Mouse (Mus musculus): ENCODE data around the gene Galnt14. TPM values are rescaled to one million over a fixed set of nuclear protein-coding genes. Genes with fewer than 3 reads are reported as not detected.

The Galnt14 gene
- total RNA-seq, 1 experiment from 2014 or later, result 0.19 TPM

- no peak for ATAC-seq (replicated peaks; ENCODE audit: insufficient number of reproducible peaks, low FRiP score, low TSS enrichment, poor library complexity, severe bottlenecking)
Observed at GRCm38 (mm10) chr17:73684746-73685145, 25.5 kb downstream of the Galnt14 start.

GRCm38 (mm10) chr17:73671921-73672320 lies 38.3 kb downstream of the Galnt14 start:
- no peak for ATAC-seq (replicated peaks; ENCODE audit: insufficient number of reproducible peaks, low FRiP score, low TSS enrichment, poor library complexity, severe bottlenecking)

- ATAC-seq (replicated peaks; ENCODE audit: insufficient number of reproducible peaks, low FRiP score, low TSS enrichment, poor library complexity, severe bottlenecking), result no peak
Observed at GRCm38 (mm10) chr17:73670048-73670447, 40.2 kb downstream of the Galnt14 start.

GRCm38 (mm10) chr17:73668996-73669395 lies 41.3 kb downstream of the Galnt14 start:
- ATAC-seq (replicated peaks; ENCODE audit: insufficient number of reproducible peaks, low FRiP score, low TSS enrichment, poor library complexity, severe bottlenecking), result no peak

- ATAC-seq (replicated peaks; ENCODE audit: insufficient number of reproducible peaks, low FRiP score, low TSS enrichment, poor library complexity, severe bottlenecking), result no peak
Observed at GRCm38 (mm10) chr17:73663237-73663636, 47.0 kb downstream of the Galnt14 start.

- ATAC-seq (replicated peaks; ENCODE audit: insufficient number of reproducible peaks, low FRiP score, low TSS enrichment, poor library complexity, severe bottlenecking), result no peak
Observed at GRCm38 (mm10) chr17:73658731-73659445, 51.4 kb downstream of the Galnt14 start.

- ATAC-seq (replicated peaks; ENCODE audit: insufficient number of reproducible peaks, low FRiP score, low TSS enrichment, poor library complexity, severe bottlenecking), result no peak
Observed at GRCm38 (mm10) chr17:73656373-73656772, 53.9 kb downstream of the Galnt14 start.

- ATAC-seq (replicated peaks; ENCODE audit: insufficient number of reproducible peaks, low FRiP score, low TSS enrichment, poor library complexity, severe bottlenecking), result no peak
Observed at GRCm38 (mm10) chr17:73654261-73654660, 56.0 kb downstream of the Galnt14 start.

GRCm38 (mm10) chr17:73649371-73649770 lies 60.9 kb downstream of the Galnt14 start:
- ATAC-seq (replicated peaks; ENCODE audit: insufficient number of reproducible peaks, low FRiP score, low TSS enrichment, poor library complexity, severe bottlenecking), result no peak

GRCm38 (mm10) chr17:73641676-73642075 lies 68.6 kb downstream of the Galnt14 start:
- ATAC-seq (replicated peaks; ENCODE audit: insufficient number of reproducible peaks, low FRiP score, low TSS enrichment, poor library complexity, severe bottlenecking), result no peak

- no peak for ATAC-seq (replicated peaks; ENCODE audit: insufficient number of reproducible peaks, low FRiP score, low TSS enrichment, poor library complexity, severe bottlenecking)
Observed at GRCm38 (mm10) chr17:73640117-73640480, 70.2 kb downstream of the Galnt14 start.

- ATAC-seq (replicated peaks; ENCODE audit: insufficient number of reproducible peaks, low FRiP score, low TSS enrichment, poor library complexity, severe bottlenecking), result no peak
Observed at GRCm38 (mm10) chr17:73639401-73640116, 70.7 kb downstream of the Galnt14 start.

- no peak for ATAC-seq (replicated peaks; ENCODE audit: insufficient number of reproducible peaks, low FRiP score, low TSS enrichment, poor library complexity, severe bottlenecking)
Observed at GRCm38 (mm10) chr17:73636988-73637387, 73.3 kb downstream of the Galnt14 start.

- no peak for ATAC-seq (replicated peaks; ENCODE audit: insufficient number of reproducible peaks, low FRiP score, low TSS enrichment, poor library complexity, severe bottlenecking)
Observed at GRCm38 (mm10) chr17:73634896-73635295, 75.4 kb downstream of the Galnt14 start.

- no peak for ATAC-seq (replicated peaks; ENCODE audit: insufficient number of reproducible peaks, low FRiP score, low TSS enrichment, poor library complexity, severe bottlenecking)
Observed at GRCm38 (mm10) chr17:73633991-73634710, 76.1 kb downstream of the Galnt14 start.

GRCm38 (mm10) chr17:73628263-73628914 lies 81.9 kb downstream of the Galnt14 start:
- ATAC-seq (replicated peaks; ENCODE audit: insufficient number of reproducible peaks, low FRiP score, low TSS enrichment, poor library complexity, severe bottlenecking), result no peak

- no peak for ATAC-seq (replicated peaks; ENCODE audit: insufficient number of reproducible peaks, low FRiP score, low TSS enrichment, poor library complexity, severe bottlenecking)
Observed at GRCm38 (mm10) chr17:73626912-73627311, 83.3 kb downstream of the Galnt14 start.

GRCm38 (mm10) chr17:73620049-73620448 lies 90.2 kb downstream of the Galnt14 start:
- ATAC-seq (replicated peaks; ENCODE audit: insufficient number of reproducible peaks, low FRiP score, low TSS enrichment, poor library complexity, severe bottlenecking), result no peak

Measured in monocyte, adult 5-6 weeks (primary cell).